Mouse (Mus musculus): Measurements from ENCODE around the gene Srebf2.

DNA sequence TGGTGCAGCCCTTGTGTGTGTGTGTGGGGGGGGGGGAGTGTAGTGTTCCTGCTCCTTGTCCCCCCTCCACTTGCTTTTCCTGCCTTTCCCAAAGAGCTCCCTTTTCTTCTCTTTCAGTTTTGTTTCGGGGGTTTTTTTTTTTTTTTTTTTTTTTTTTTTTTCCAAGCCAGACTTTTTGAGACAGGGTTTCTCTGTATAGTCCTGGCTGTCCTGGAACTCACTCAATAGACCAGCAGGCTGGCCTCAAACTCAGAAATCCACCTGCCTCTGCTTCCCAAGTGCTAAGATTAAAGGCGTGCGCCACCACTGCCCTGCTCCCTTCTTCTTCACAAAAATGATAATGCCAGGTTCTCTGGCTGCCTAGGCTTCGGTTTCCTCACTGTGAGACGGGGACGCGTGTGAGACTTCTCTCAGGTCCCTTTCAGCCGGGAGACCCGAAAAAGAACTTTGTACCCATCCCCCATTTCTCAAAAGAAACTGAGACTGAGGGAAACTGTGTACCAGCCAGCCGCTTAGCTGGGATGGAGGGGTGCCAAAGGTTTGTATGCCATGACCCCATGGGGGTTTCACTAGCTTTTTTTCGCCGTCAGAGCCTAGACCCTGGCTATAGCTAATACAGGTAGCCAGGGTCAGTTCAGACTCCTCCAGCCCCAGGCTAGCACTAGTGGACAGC is 73.2 kb downstream of the Srebf2 start:
- no peak for TF ChIP-seq CTCF (IDR thresholded peaks at IDR 0.05; ENCODE audit: borderline replicate concordance, insufficient read depth, low read depth, low read length)
- no peak for TF ChIP-seq POLR2A (IDR thresholded peaks at IDR 0.05; ENCODE audit: borderline replicate concordance, insufficient read depth, low read length)
